Mouse (Mus musculus) heart, adult 2 months (tissue): ENCODE data around the gene Rerg.

ENCODE experiments used
- CTCF ChIP-seq: fragments of 200-600 bp; IDR thresholded peaks from 2 replicates; pipeline ENCODE4 v1.8.1; 2022; ENCODE audit warnings: antibody characterized with exemption, mild to moderate bottlenecking, moderate library complexity
- EP300 ChIP-seq: fragments of 200-500 bp; IDR thresholded peaks from 2 replicates; pipeline ENCODE4 v1.6.1; 2011; ENCODE audit warnings: low read depth, low read length, control low read depth; ENCODE audit not compliant: insufficient read depth

GRCm38 (mm10) chr6:137047036-137047435 lies 123.3 kb downstream of the Rerg start:
- TF ChIP-seq CTCF, result no peak
- TF ChIP-seq EP300, result no peak
